In the genomic region with DNA sequence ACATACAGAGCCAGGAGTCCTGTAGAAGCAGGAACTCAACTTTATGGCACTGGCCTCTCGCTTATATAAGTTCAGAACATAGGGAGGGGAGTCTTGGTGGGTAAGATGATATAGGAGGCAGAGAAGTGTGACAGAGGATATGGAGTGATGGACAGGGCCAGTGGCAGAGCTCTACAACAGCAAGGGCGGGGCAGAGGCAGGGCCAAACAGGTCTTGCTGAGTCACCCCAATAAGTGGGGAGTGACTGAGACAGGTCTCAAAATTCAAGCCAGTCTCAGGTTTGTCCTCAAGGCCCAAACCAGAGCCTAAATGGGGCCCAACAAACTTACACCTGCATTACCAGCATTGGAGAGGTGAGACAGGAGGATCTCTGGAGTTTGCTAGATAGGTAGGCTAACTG, we compare ENCODE assay signal across 17 mouse cellular contexts. TPM values are rescaled to one million over a fixed set of nuclear protein-coding genes. Genes with fewer than 3 reads are reported as not detected.
A peak's percentile ranks its signal among the peaks of the same experiment; 100 is the strongest.
DNase-seq lines count a peak whose midpoint lies in the region; ATAC-seq lines count a peak whose summit lies in the region.
"Had no signal": no experiment of that assay in that cellular context is flagged by ENCODE, and none has a peak within 500 bp of the region (broad histone marks: within the 10 kb centered on the region; RNA-seq: fewer than 3 reads in every experiment).

No protein-coding gene starts in this region.

- peak; percentile 36 for DNase-seq in spleen, adult 12 weeks (ENCODE audit: low spot score)
- no peak for DNase-seq in spleen, adult 18-20 months
- DNase-seq in MEL-GATA-1-ER (ENCODE audit: extremely low read depth, low read depth): peak; percentile 44
- peak; percentile 36 for DNase-seq in liver, embryonic 11.5 days (ENCODE audit: low spot score)
- peak; percentile 27 to 36 for DNase-seq in spleen, postnatal 14 days (ENCODE audit: low spot score in 2 of 2)
- DNase-seq in thymus, postnatal 4 days: no peak
- DNase-seq in cerebellum, postnatal 25 days: no peak
- DNase-seq in right cerebral cortex, postnatal 36 days (ENCODE audit: low spot score in 2 of 2): no peak
- DNase-seq: cerebellum, postnatal 36 days; forebrain, postnatal 0 days; heart, postnatal 10 days; kidney, postnatal 10 days; lung, postnatal 36 days; midbrain, embryonic 14.5 days; thymus, postnatal 25 days had no signal

- H3K4me3 ChIP-seq in liver, embryonic 11.5 days (ENCODE audit: low read depth, low read length): no peak overlapping the region
- H3K4me3 ChIP-seq: embryonic facial prominence, embryonic 13.5 days; limb, embryonic 15.5 days had no signal

- WGBS in liver, embryonic 11.5 days: 63% methylated on average over 2 of the region's 2 CpGs

- peaks cover 7% of the 10 kb centered on the region; the same call in 1 of the 2 replicates for H3K36me3 ChIP-seq in liver, embryonic 11.5 days (ENCODE audit: control insufficient read depth, insufficient read depth, low read length)
- H3K36me3 ChIP-seq: embryonic facial prominence, embryonic 13.5 days; limb, embryonic 15.5 days had no signal

- H3K4me1 ChIP-seq in liver, embryonic 11.5 days (replicated peaks; ENCODE audit: control insufficient read depth, insufficient read depth, low read length): peaks cover 8% of the 10 kb centered on the region
- H3K4me1 ChIP-seq: embryonic facial prominence, embryonic 13.5 days; limb, embryonic 15.5 days had no signal

- peak overlapping the region; percentile 17 for H3K4me2 ChIP-seq in liver, embryonic 11.5 days
- H3K4me2 ChIP-seq: embryonic facial prominence, embryonic 13.5 days; limb, embryonic 15.5 days had no signal

- no peaks in the 10 kb centered on the region for H3K9me3 ChIP-seq in liver, embryonic 11.5 days (ENCODE audit: control insufficient read depth, low read length)
- H3K9me3 ChIP-seq: embryonic facial prominence, embryonic 13.5 days; limb, embryonic 15.5 days had no signal

- H3K27me3 ChIP-seq in liver, embryonic 11.5 days (replicated peaks; ENCODE audit: control insufficient read depth, insufficient read depth, low read length): no peaks in the 10 kb centered on the region
- H3K27me3 ChIP-seq: embryonic facial prominence, embryonic 13.5 days; limb, embryonic 15.5 days had no signal

- peak; percentile 98 for ATAC-seq in liver, embryonic 11.5 days (replicated peaks; ENCODE audit: low FRiP score)
- ATAC-seq: forebrain, postnatal 0 days had no signal

- no peak overlapping the region for H3K9ac ChIP-seq in liver, embryonic 11.5 days (ENCODE audit: low read depth, low read length)
- H3K9ac ChIP-seq: embryonic facial prominence, embryonic 13.5 days; forebrain, postnatal 0 days; limb, embryonic 15.5 days had no signal

- peak overlapping the region; percentile 64 for H3K27ac ChIP-seq in liver, embryonic 11.5 days (ENCODE audit: low read depth, low read length)
- H3K27ac ChIP-seq: embryonic facial prominence, embryonic 13.5 days; limb, embryonic 15.5 days had no signal

RNA-seq across cellular contexts. Expression of a gene that starts 54.4 kb away (rescaled TPM):
- 74.2 and 82.2 TPM in 2 replicates for polyA plus RNA-seq in liver, embryonic 11.5 days (2014; fragmentation: Nextera tagmentation; extraction: Ambion mirVana)

Comparison
In these comparisons a context has a peak if more than half of its experiments do, and no peak if none do; other contexts are left out.
1. DNase-seq: peak in spleen, adult 12 weeks (single experiment), MEL-GATA-1-ER (single experiment), liver, embryonic 11.5 days (single experiment) and spleen, postnatal 14 days (2 of 2); none in spleen, adult 18-20 months (0 of 2), thymus, postnatal 4 days (single experiment), cerebellum, postnatal 25 days (0 of 2) and right cerebral cortex, postnatal 36 days (0 of 2).